Mouse (Mus musculus) urinary bladder, adult 18-20 months (tissue): ENCODE measurements around the gene Rhobtb1.
A peak's percentile ranks its signal among the peaks of the same experiment; 100 is the strongest.

ENCODE experiments used
- DNase-seq, 2 experiments: peaks; one replicate each; pipeline ENCODE4 v3.0.0; 2022; ENCODE audit warnings: low spot score in 2 of 2, mixed read lengths in 2 of 2

Gene Rhobtb1

DNA sequence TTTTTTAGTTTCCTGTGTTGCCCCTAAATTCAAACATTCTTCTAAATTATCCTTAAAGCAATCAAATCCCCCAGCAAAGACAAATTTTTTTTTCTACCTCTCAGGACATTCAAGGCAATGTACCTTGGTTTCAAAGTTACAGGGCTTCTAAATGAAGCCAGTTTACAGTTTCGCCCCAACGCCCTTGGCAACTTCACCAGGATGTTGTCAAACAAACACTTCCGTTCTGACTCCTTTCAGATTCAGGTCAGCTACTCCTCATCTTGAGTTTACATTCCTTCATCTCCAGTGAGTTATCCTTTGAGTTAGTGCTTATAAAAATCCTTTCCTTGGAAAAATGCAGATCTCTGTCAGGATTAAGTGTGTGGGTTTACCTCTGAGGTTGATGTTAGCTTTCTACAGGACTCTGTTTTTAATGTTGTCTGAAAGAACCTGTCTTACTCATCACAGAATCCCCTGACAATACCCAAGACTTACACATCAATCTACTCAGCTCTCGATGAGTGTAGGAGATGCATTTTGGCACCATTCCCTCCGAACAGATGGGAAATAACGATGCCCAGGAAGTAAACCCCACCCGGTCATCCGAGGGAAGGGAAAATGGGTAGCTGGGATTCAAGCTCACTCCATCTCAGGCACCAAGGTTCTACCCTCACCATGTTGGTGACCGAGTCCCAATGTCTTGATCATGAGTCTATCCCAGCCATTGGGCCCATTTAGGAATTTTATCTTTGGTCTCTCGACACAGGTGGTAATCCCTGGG is 94.9 kb downstream of the Rhobtb1 start:
- DNase-seq, result no peak

DNA sequence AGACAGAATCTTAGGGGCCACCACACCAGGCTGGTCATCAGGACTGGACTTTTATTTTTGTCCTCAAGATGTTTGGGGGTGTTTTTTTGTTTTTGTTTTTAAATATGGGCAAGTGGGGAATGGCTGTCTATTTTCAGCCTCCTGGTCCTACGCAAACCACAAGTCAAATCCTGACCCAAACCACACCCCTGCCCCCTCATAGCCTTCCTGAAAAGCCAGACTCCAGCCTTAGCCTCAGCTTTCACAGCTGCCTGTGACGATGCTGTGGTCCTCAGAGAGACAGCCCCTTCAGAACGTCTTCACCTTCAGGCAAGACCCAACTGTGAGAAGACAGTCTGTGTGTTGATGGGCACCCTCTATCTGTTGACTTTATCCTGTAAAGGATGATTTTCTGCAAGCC is 95.5 kb downstream of the Rhobtb1 start:
- no peak for DNase-seq

- no peak for DNase-seq
Observed at GRCm38 (mm10) chr10:69247311-69248033, 96.2 kb downstream of the Rhobtb1 start.

GRCm38 (mm10) chr10:69248261-69249160 is 97.3 kb downstream of the Rhobtb1 start:
- DNase-seq, result no peak

DNA sequence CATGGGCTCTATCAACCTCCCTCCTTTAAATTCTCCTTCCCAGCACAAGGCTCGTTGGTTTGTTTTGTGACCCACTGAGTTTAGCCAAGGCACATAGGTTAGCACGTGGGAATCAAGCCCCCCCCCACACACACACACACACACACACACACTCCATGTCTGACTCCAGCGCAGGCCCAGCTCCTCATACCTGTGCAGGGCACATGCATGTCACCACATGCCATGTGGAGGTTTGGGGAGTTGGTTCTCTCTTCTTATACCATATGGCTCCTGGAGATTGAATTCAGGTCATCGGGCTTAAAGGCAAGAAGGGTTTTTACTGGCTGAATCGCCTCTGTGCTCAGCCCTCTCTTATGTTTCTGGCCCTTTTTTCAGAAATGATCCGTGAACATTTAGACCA is 100.0 kb downstream of the Rhobtb1 start:
- no peak for DNase-seq

DNA sequence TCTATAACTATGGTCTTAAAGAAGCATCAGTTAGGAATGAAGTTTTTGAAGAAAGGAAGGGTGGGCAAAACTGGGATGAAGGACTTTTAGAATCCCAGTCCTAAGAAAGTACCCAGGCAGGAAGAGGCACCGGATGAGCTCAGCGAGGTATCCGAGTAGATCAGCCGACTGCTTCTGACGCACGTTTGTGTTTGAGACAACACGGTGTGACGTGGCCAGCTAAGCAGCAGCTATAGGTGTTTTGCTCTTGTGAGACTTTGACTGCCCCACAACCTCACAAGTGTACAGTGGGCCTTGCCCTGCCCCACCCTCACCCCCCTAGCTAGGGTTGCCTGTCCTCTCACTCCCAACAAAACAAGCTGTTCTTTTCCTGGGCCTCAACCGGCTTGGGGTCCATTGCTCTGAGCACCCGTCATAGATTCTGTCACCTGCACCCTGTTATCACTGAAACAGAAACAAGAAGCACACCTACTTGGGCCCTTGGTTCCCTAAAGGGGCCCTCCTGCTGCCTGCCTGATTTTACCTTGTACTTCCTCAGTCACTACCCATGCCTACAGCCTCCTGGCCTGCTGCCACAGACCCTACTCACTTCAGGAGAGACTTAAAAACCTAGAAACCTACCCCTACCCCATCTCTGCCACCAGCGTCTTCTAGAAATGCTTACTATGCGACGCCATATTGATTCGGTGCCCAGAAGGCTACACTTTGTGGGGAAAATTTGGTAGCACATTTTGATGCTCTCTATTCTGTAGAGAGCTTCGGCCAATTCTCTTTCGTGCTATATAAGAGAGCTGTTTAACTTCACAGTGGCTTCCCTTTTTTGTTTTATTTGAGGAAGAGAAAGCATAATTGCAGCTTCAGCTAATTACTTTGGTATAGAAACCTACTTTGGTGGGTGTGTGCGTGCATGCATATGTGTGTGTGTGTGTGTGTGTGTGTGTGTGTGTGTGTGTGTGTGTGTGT is 101.2 kb downstream of the Rhobtb1 start:
- no peak for DNase-seq

- peak in 1 of 2 experiments; percentile 34 for DNase-seq
Observed at GRCm38 (mm10) chr10:69253075-69253685, 101.9 kb downstream of the Rhobtb1 start.

- DNase-seq, result no peak
Observed at GRCm38 (mm10) chr10:69253686-69254080, 102.4 kb downstream of the Rhobtb1 start.

GRCm38 (mm10) chr10:69254390-69254847 is 103.2 kb downstream of the Rhobtb1 start:
- peak in 1 of 2 experiments; percentile 28 for DNase-seq

DNA sequence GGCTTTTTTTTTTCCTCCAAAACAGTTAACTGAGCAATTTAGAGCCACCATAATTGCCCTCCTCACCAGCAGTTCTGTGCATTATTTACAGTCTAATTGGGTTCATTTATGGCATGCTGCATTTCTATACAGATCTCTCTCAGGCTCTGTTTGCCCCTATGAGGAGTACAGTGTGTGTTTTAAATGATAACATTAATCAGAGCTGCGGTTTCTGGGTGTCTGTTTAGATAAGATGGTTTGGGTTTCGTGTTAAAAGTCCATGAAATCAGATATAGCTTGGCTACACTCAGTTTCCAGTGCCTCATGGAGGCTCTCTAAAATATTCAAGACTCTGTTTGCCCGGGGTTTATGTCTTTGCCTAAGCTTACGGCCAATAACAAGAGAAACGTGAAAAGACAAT is 104.4 kb downstream of the Rhobtb1 start:
- no peak for DNase-seq

- DNase-seq, result no peak
Observed at GRCm38 (mm10) chr10:69257592-69258133, 106.4 kb downstream of the Rhobtb1 start.

DNA sequence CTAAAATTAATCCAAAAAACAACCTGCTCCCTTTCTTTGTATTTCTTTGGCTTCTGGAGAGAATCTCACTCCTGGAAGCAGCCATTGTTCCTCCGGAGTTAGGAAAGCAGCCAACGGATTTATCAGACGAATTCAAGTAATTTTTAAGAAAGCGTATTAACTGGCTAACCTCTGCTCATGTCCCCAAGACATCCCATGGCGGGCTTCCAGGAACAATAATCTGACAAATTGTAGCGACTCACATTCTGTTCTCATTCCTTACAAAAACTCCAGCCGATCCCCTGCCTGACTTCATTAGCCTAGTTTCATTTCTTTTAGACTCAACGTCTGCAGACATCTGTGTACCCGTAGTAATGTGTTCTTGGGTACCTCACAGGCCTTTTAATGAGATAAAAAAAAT is 107.4 kb downstream of the Rhobtb1 start:
- no peak for DNase-seq

GRCm38 (mm10) chr10:69259161-69259560 is 107.9 kb downstream of the Rhobtb1 start:
- no peak for DNase-seq

DNA sequence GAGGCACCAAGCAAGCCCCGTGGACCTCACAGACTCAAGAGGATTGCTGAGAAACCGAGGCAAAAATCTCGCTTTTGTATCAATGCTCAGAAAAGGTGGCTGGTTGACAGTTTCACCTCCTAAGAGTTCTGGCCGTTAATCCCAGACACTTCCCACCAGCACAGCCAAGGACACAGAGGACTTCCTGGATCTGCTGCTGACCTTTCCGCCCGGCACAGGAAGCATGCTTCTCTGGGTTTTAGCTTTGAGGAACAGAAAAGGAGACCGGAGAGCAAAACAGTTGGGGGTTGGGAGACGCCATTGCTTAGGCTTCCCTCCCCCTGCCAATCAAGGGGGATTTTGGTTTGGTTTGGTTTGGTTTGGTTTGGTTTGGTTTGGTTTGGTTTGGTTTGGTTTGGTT is 108.7 kb downstream of the Rhobtb1 start:
- no peak for DNase-seq

GRCm38 (mm10) chr10:69262918-69263822 is 111.9 kb downstream of the Rhobtb1 start:
- DNase-seq, result no peak

DNA sequence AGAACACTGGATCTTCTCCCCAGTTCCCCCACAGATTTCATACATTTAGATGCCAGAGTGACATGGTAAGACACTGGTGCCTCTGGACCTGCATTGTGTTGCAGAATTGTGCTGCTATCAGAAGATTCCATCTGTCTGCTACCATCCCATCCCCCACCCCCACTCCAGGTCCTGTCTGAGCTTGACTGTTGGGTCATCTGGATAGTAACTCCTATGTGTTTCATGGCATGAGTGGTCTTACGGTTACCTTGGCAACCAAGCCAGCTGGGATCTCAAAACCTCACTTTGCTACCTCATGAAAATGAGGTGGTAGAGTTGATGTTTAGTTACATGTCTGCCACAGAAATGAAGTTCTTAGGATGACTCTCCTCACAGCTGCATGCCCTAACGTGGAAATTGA is 112.7 kb downstream of the Rhobtb1 start:
- DNase-seq, result no peak

- DNase-seq, result no peak
Observed at GRCm38 (mm10) chr10:69265421-69265820, 114.2 kb downstream of the Rhobtb1 start.

DNA sequence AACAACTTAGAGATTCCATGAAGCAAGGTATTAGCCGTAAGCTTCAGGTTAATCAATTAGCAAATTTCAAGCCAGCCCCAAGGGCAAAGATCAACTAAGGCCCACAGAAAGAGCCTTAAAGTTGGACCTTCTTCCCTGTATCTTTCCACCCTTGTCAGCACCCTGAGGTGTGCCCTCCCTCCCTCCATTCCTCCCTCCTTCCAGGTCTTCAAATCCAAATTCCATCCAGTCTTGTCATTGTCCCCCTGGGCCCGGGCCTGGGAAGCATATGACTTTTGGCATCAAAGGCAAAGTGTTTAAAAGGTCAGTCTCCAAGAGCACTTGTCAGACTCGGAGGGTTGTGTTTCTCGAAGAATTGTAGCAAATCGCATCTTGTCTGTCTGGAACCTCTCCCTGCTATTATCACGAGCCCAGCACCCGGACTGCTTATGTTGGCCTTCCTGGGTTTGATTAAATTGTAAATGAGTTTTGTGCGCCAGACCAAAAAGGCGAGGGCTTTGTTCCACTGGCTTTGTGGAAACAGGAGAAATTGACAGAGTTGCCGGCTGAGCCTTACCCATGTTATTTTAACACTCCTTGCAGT is 116.9 kb downstream of the Rhobtb1 start:
- no peak for DNase-seq

- DNase-seq, result peak; percentile 18 to 24
Observed at GRCm38 (mm10) chr10:69271436-69271835, 120.2 kb downstream of the Rhobtb1 start.
